Mouse (Mus musculus) ES-Bruce4 (cell line): Measurements from ENCODE around the gene Zscan10.

Experiments used
- CTCF ChIP-seq: IDR thresholded peaks from one replicate; pipeline ENCODE4 v1.8.1; 2011; ENCODE audit warnings: low read depth, low read length
- POLR2A ChIP-seq: IDR thresholded peaks from one replicate; pipeline ENCODE4 v1.8.1; 2011; ENCODE audit warnings: low read length; ENCODE audit not compliant: insufficient read depth

GRCm38 (mm10) chr17:23564368-23564715 lies 36.3 kb upstream of the Zscan10 start:
- no peak for TF ChIP-seq CTCF
- TF ChIP-seq POLR2A = no peak
